Mouse (Mus musculus): ENCODE results near the gene Arhgef26. TPM values are rescaled to one million over a fixed set of nuclear protein-coding genes. Genes with fewer than 3 reads are reported as not detected.
A peak's percentile ranks its signal among the peaks of the same experiment; 100 is the strongest.

Arhgef26 gene
- polyA plus RNA-seq, 1 experiment from 2014 or later: 4.1 TPM

DNA sequence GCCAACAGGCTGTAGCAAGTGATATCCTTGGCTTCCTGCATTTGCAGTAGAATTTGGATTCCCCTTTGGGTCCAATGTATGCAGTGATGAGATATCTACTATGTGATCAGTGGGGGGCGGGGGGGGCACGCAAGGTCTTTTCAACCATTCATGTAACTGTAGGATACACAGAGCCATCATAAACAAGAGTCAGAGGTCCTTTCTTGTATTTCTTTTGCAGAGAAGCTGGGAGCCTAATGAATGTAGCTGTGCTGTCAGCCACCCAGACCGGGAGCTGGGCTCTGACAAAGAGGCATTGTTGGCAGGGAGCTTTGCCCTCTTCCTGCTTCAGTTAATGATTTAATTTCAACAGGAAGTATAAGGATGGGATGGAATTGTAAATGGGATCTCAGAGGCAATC, 116.0 kb downstream of the Arhgef26 start:
- ATAC-seq (replicated peaks; ENCODE audit: insufficient number of reproducible peaks, insufficient read depth, low FRiP score, low read depth): no peak
- H3K36me3 ChIP-seq: no peaks in the 10 kb centered on the region
- H3K27me3 ChIP-seq: no peaks in the 10 kb centered on the region
- H3K4me2 ChIP-seq: no peak overlapping the region
- H3K9ac ChIP-seq: no peak overlapping the region
- H3K9me3 ChIP-seq (replicated peaks): no peaks in the 10 kb centered on the region
- 52% methylated on average over 3 of the region's 3 CpGs for WGBS
- H3K27ac ChIP-seq: no peak overlapping the region
- no peak overlapping the region for H3K4me3 ChIP-seq
- H3K4me1 ChIP-seq (replicated peaks): peaks cover 3% of the 10 kb centered on the region; the same call in 1 of the 2 replicates

- no peak for ATAC-seq (replicated peaks; ENCODE audit: insufficient number of reproducible peaks, insufficient read depth, low FRiP score, low read depth)
Observed at GRCm38 (mm10) chr3:62455854-62456253, 117.7 kb downstream of the Arhgef26 start.

DNA sequence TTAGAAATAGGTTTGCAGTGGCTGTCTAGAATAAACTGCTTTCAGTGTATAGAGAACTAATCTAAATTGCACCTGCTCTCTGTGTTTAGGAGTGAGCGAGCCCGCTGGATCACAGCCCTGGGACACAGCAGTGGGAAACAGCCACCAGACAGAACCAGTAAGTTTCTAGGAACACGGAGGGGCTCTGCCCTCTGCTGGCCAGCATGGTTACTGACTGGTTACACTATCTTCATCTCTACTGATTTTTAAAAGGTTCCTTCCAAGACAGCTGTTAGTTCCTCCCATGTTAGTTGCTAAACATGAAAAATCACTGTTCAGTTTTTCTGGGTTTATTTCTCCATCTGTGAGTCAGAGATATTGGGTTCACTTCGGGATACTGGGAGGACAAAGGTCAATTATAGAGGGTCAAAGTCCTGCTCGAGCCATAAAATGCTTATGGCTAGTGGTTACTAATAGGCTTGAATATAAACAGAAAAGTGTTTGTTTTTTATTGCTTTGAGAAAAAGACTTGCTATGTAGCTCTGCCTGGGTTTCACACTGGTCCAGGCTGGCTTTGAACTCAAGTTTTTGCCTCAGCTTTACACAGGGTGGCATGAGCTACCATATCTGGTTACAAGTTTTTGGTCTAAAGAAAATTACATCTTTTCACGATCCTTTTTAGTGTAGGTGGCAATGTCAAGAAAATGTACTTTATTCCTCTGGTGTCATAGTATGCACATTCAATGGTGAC, 120.3 kb downstream of the Arhgef26 start:
- ATAC-seq (replicated peaks; ENCODE audit: insufficient number of reproducible peaks, insufficient read depth, low FRiP score, low read depth): no peak
- no peak overlapping the region for H3K27ac ChIP-seq
- H3K9ac ChIP-seq: no peak overlapping the region
- H3K4me2 ChIP-seq: no peak overlapping the region
- no peaks in the 10 kb centered on the region for H3K9me3 ChIP-seq (replicated peaks)
- H3K36me3 ChIP-seq: peaks cover 17% of the 10 kb centered on the region
- no peak overlapping the region for H3K4me3 ChIP-seq
- H3K4me1 ChIP-seq (replicated peaks): no peaks in the 10 kb centered on the region
- no peaks in the 10 kb centered on the region for H3K27me3 ChIP-seq
- 46% methylated on average over 6 of the region's 6 CpGs for whole genome bisulfite sequencing

More at GRCm38 (mm10) chr3:62455854-62456253, 117.7 kb downstream of the Arhgef26 start:
- H3K27ac ChIP-seq: no peak overlapping the region
- peaks cover 3% of the 10 kb centered on the region; the same call in 1 of the 2 replicates for H3K36me3 ChIP-seq
- peaks cover 3% of the 10 kb centered on the region; the same call in 1 of the 2 replicates for H3K4me1 ChIP-seq (replicated peaks)
- no peaks in the 10 kb centered on the region for H3K9me3 ChIP-seq (replicated peaks)
- H3K9ac ChIP-seq: no peak overlapping the region
- H3K4me2 ChIP-seq: no peak overlapping the region
- no peaks in the 10 kb centered on the region for H3K27me3 ChIP-seq
- H3K4me3 ChIP-seq: no peak overlapping the region
- WGBS: 55% methylated on average over 1 of the region's 1 CpGs

DNA sequence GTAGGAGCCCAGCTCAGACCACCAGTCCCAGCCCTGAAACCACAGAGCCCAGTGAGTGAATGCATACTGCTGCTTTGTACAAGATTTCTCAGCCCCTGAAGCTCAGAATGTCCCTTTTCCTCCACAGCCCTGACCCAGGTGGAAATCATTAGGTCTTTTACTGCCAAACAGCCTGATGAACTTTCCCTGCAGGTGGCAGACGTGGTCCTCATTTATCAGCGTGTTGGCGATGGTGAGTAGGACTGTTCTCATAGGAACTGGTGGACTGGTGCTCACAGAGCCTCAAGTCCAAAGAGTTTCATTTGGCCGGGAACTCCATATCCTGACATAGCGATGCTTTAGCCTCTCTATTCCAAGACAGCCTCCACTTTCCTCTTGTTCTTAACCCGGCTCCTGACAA, 121.3 kb downstream of the Arhgef26 start:
- Histone ChIP-seq H3K9me3 (replicated peaks) (no peaks in the 10 kb centered on the region), H3K27ac (no peak overlapping the region), H3K4me2 (no peak overlapping the region), H3K36me3 (peaks cover 23% of the 10 kb centered on the region), H3K9ac (no peak overlapping the region), H3K4me1 (replicated peaks) (no peaks in the 10 kb centered on the region), H3K4me3 (no peak overlapping the region), H3K27me3 (no peaks in the 10 kb centered on the region)
- ATAC-seq (replicated peaks; ENCODE audit: insufficient number of reproducible peaks, insufficient read depth, low FRiP score, low read depth): no peak
- 81% methylated on average over 6 of the region's 6 CpGs for WGBS

GRCm38 (mm10) chr3:62464276-62464675, 126.1 kb downstream of the Arhgef26 start:
- ATAC-seq (replicated peaks; ENCODE audit: insufficient number of reproducible peaks, insufficient read depth, low FRiP score, low read depth): no peak
- Histone ChIP-seq H3K36me3 (peaks cover 54% of the 10 kb centered on the region), H3K4me1 (replicated peaks) (no peaks in the 10 kb centered on the region), H3K9ac (no peak overlapping the region), H3K4me2 (no peak overlapping the region), H3K4me3 (no peak overlapping the region), H3K27me3 (no peaks in the 10 kb centered on the region), H3K27ac (no peak overlapping the region), H3K9me3 (replicated peaks) (no peaks in the 10 kb centered on the region)
- 64% methylated on average over 3 of the region's 3 CpGs for WGBS

DNA sequence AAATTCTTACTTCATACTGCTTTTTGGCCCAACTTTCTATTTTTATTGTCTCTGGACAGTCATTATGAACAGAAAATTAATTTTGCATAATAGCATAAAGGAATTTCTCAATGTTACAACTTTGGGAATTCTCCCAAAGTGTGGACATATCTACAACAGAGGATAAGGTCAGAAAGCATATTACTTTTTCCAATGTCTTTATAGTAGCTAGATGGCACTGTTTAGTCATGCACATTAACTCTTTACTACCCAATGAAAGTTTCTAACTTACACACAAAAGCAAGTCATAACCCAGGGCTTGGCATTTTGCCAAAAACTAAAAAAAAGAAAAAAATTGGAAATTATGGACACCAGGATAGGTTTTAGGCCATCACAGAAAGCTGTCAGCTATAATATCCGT, 132.0 kb downstream of the Arhgef26 start:
- no peaks in the 10 kb centered on the region for H3K9me3 ChIP-seq (replicated peaks)
- no peak overlapping the region for H3K27ac ChIP-seq
- H3K36me3 ChIP-seq: peaks cover 70% of the 10 kb centered on the region
- H3K4me2 ChIP-seq: no peak overlapping the region
- no peaks in the 10 kb centered on the region for H3K4me1 ChIP-seq (replicated peaks)
- H3K4me3 ChIP-seq: no peak overlapping the region
- WGBS: 95% methylated on average over 1 of the region's 1 CpGs
- H3K9ac ChIP-seq: no peak overlapping the region
- no peak for ATAC-seq (replicated peaks; ENCODE audit: insufficient number of reproducible peaks, insufficient read depth, low FRiP score, low read depth)
- no peaks in the 10 kb centered on the region for H3K27me3 ChIP-seq

- Histone ChIP-seq H3K9me3 (replicated peaks) (no peaks in the 10 kb centered on the region), H3K27me3 (no peaks in the 10 kb centered on the region), H3K4me3 (no peak overlapping the region), H3K36me3 (peaks cover 41% of the 10 kb centered on the region), H3K9ac (no peak overlapping the region), H3K4me1 (replicated peaks) (no peaks in the 10 kb centered on the region), H3K27ac (no peak overlapping the region), H3K4me2 (no peak overlapping the region)
- 93% methylated on average over 2 of the region's 2 CpGs for WGBS
- no peak for ATAC-seq (replicated peaks; ENCODE audit: insufficient number of reproducible peaks, insufficient read depth, low FRiP score, low read depth)
Observed at GRCm38 (mm10) chr3:62484340-62484739, 146.2 kb downstream of the Arhgef26 start.

GRCm38 (mm10) chr3:62492568-62492967, 154.4 kb downstream of the Arhgef26 start:
- no peak overlapping the region for H3K27ac ChIP-seq
- peaks cover 56% of the 10 kb centered on the region for H3K36me3 ChIP-seq
- no peak overlapping the region for H3K4me3 ChIP-seq
- 86% methylated on average over 6 of the region's 6 CpGs for WGBS
- H3K27me3 ChIP-seq: no peaks in the 10 kb centered on the region
- H3K9me3 ChIP-seq (replicated peaks): no peaks in the 10 kb centered on the region
- no peak for ATAC-seq (replicated peaks; ENCODE audit: insufficient number of reproducible peaks, insufficient read depth, low FRiP score, low read depth)
- H3K4me2 ChIP-seq: no peak overlapping the region
- no peak overlapping the region for H3K9ac ChIP-seq
- H3K4me1 ChIP-seq (replicated peaks): no peaks in the 10 kb centered on the region

DNA sequence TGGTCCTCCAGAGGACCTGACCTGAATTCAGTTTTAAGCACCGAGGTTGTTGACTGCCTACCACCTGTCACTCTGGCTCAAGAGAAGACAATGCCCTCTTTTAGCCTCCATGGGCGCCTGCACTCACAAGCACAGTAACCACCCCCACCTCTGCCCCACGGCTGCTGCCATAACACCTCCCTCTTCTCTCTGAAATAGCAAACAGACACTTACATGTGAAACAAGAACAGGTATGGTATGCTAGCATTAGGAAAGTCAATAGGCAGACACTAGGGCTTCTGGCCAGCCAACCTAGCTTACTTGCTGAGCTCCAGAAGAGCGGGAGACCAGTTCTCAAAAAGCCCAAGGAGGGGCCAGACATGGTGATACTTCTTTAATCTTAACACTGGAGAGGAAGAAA, 161.2 kb downstream of the Arhgef26 start:
- ATAC-seq (replicated peaks; ENCODE audit: insufficient number of reproducible peaks, insufficient read depth, low FRiP score, low read depth): no peak
- H3K9ac ChIP-seq: no peak overlapping the region
- H3K27ac ChIP-seq: no peak overlapping the region
- H3K9me3 ChIP-seq (replicated peaks): no peaks in the 10 kb centered on the region
- H3K27me3 ChIP-seq: no peaks in the 10 kb centered on the region
- no peaks in the 10 kb centered on the region for H3K4me1 ChIP-seq (replicated peaks)
- 80% methylated on average over 4 of the region's 4 CpGs for WGBS
- no peak overlapping the region for H3K4me3 ChIP-seq
- H3K4me2 ChIP-seq: no peak overlapping the region
- peaks cover 43% of the 10 kb centered on the region for H3K36me3 ChIP-seq

- peak overlapping the region; percentile 65 for H3K4me2 ChIP-seq
- no peak overlapping the region; the same call in 1 of the 2 replicates for H3K9ac ChIP-seq
- 68% methylated on average over 5 of the region's 5 CpGs for WGBS
- H3K9me3 ChIP-seq (replicated peaks): no peaks in the 10 kb centered on the region
- peak overlapping the region; percentile 96 for H3K4me3 ChIP-seq
- H3K4me1 ChIP-seq (replicated peaks): peaks cover 13% of the 10 kb centered on the region
- H3K36me3 ChIP-seq: peaks cover 11% of the 10 kb centered on the region
- H3K27me3 ChIP-seq: no peaks in the 10 kb centered on the region
- no peak for ATAC-seq (replicated peaks; ENCODE audit: insufficient number of reproducible peaks, insufficient read depth, low FRiP score, low read depth)
- no peak overlapping the region for H3K27ac ChIP-seq
Observed at GRCm38 (mm10) chr3:62505166-62505900, 167.2 kb downstream of the Arhgef26 start.

DNA sequence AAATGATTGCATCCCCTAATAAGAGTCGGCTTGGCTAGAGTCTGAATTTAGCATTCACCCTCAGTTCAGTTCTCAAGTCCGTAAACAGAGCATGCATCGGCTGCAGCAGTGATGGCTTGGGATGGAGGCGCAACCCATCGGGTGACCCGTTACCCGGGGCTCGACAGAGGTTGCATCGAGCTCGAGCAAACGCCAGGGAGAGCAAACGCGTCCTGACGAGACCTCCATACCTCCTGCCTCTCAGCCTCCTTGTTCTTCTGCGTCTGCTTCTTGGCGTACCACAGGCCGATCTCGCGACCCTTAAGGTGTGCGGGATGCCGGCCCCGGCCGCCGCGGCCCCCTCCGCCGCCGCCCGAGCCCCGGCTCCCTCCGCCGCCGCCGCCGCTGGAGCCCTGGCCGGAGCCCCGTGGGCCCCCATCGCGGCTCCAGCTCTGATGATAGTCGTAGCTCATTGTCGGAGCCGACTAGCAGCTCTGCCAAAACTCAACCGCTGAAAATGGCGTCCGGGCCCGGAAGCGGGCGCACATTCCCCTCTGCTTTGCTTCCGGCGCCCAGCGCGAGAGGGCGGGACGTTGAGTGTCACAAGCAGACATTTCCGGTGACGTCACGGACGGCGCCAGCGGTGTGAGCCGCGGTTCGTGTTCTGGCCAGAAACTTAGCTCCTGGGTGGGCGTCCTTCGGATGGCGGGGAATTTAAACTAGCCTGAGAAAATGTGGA, 168.5 kb downstream of the Arhgef26 start, which contains the start of gene Dhx36:
Gene Dhx36 (minus strand): TSS at position 517 of the 718 bp plus-strand sequence.
- under 1% methylated on average over 66 of the region's 66 CpGs for WGBS
- H3K4me3 ChIP-seq: peak within 1 kb of the TSS; percentile 96
- H3K9me3 ChIP-seq (replicated peaks): no peaks in the 10 kb centered on the region
- H3K27me3 ChIP-seq: no peaks in the 10 kb centered on the region
- peak within 1 kb of the TSS; percentile 92 for H3K9ac ChIP-seq
- ATAC-seq (replicated peaks; ENCODE audit: insufficient number of reproducible peaks, insufficient read depth, low FRiP score, low read depth): peak; percentile 98
- H3K36me3 ChIP-seq: no peaks in the 10 kb centered on the region
- H3K4me2 ChIP-seq: peak within 1 kb of the TSS; percentile 65
- H3K4me1 ChIP-seq (replicated peaks): peaks cover 13% of the 10 kb centered on the region
- peak within 1 kb of the TSS; percentile 95 for H3K27ac ChIP-seq

All from heart, embryonic 15.5 days (tissue).